Mouse (Mus musculus) bone marrow, adult 2 months (tissue): ENCODE measurements around the gene Isyna1.

ENCODE experiments used
- CTCF ChIP-seq: fragments of 200-500 bp; IDR thresholded peaks from 2 replicates; pipeline ENCODE4 v1.5.1; 2011; ENCODE audit warnings: low read length, control low read depth; ENCODE audit not compliant: control insufficient read depth, insufficient read depth
- POLR2A ChIP-seq: fragments of 200-500 bp; IDR thresholded peaks from 2 replicates; pipeline ENCODE4 v1.6.1; 2011; ENCODE audit warnings: low read depth, mild to moderate bottlenecking, control low read depth, low read length, borderline replicate concordance; ENCODE audit not compliant: control insufficient read depth

DNA sequence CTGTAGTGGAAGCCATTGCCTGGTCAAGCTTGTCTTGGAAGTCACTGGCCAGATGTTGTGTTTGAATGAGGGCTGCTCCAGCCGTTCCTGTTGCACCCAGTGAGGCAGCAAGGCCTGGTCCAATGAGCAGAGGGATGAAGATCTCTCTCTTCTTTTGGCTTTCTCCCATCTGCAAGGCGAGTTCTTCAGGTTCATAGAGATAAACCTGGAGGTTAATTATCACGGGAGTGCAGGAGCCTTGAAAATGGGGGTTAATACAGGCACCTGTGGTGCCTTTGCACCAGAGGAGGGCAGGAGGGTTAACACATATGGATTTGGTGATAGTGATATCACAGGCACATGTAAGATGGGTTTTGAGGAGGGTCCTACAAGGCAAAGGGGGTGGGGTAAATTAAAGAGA, 28.0 kb downstream of the Isyna1 start:
- no peak for TF ChIP-seq CTCF
- TF ChIP-seq POLR2A: no peak
